Mouse (Mus musculus) embryonic facial prominence, embryonic 11.5 days (tissue): ENCODE results near the gene Mfsd12. TPM values are rescaled to one million over a fixed set of nuclear protein-coding genes. Genes with fewer than 3 reads are reported as not detected.

Experiments
- ATAC-seq: fragments of 200-750 bp; cut with Nextera tagmentation; replicated peaks from 2 replicates; pipeline ENCODE4 v1.8.0; 2017; ENCODE audit warnings: low read depth; ENCODE audit not compliant: insufficient number of reproducible peaks, low FRiP score, low TSS enrichment
- DNase-seq: peaks from one replicate; pipeline ENCODE4 v3.0.0-alpha.2; 2015; ENCODE audit warnings: low spot score
- H3K27ac ChIP-seq: fragments of 300-500 bp; sonication (generic); replicated peaks from 2 replicates; pipeline ENCODE4 v1.5.1; 2014; ENCODE audit warnings: mild to moderate bottlenecking, low read depth, low read length, control low read depth
- H3K27me3 ChIP-seq: fragments of 300-500 bp; sonication (generic); 2 replicates; pipeline ENCODE4 v1.6.1; 2014; ENCODE audit warnings: mild to moderate bottlenecking, low read length, moderate library complexity, mixed read lengths; ENCODE audit not compliant: control insufficient read depth, insufficient read depth
- H3K36me3 ChIP-seq: fragments of 300-500 bp; sonication (generic); replicated peaks from 2 replicates; pipeline ENCODE4 v1.6.1; 2014; ENCODE audit warnings: low read depth, mild to moderate bottlenecking, low read length, moderate library complexity, mixed read lengths; ENCODE audit not compliant: control insufficient read depth, insufficient read depth
- H3K4me1 ChIP-seq: fragments of 300-500 bp; sonication (generic); 2 replicates; pipeline ENCODE4 v1.6.1; 2014; ENCODE audit warnings: low read length, mixed read lengths; ENCODE audit not compliant: control insufficient read depth, insufficient read depth
- H3K4me2 ChIP-seq: fragments of 300-500 bp; sonication (generic); 2 replicates; pipeline ENCODE4 v1.6.1; 2014; ENCODE audit warnings: low read depth, mild to moderate bottlenecking, control low read depth, low read length, moderate library complexity
- H3K4me3 ChIP-seq: fragments of 300-500 bp; sonication (generic); 2 replicates; pipeline ENCODE4 v1.5.1; 2014; ENCODE audit warnings: low read depth, low read length, control low read depth
- H3K9ac ChIP-seq: fragments of 300-500 bp; sonication (generic); replicated peaks from 2 replicates; pipeline ENCODE4 v1.6.1; 2014; ENCODE audit warnings: mild to moderate bottlenecking, control low read depth, low read length
- H3K9me3 ChIP-seq: fragments of 300-500 bp; sonication (generic); replicated peaks from 2 replicates; pipeline ENCODE4 v1.6.1; 2016; ENCODE audit warnings: mild to moderate bottlenecking, low read length, inconsistent platforms, mixed read lengths; ENCODE audit not compliant: control insufficient read depth
- WGBS: fragments of 180-500 bp; shearing (Covaris S2); extraction: QIAGEN DNeasy Blood & Tissue Kit; methylation state at CpG from one replicate; pipeline ENCODE4 v1.1.7; 2014; 5-methylcytosine and 5-hydroxymethylcytosine counted together
- polyA plus RNA-seq: library from polyadenylated mRNA; unstranded; fragments of >200 nt; fragmentation: Nextera tagmentation; extraction: Ambion mirVana; gene quantifications from 2 replicates; pipeline ENCODE4 v1.2.1, GENCODE M21; 2014

Mfsd12 gene
- polyA plus RNA-seq, 1 experiment from 2014 or later = 4.0 TPM

- no peak for DNase-seq
These were observed 27.3 kb upstream of the Mfsd12 start for GRCm38 (mm10) chr10:81330007-81330406.

GRCm38 (mm10) chr10:81332277-81332676, 25.0 kb upstream of the Mfsd12 start:
- Histone ChIP-seq H3K4me2 (peak overlapping the region; percentile 19), H3K9me3 (no peaks in the 10 kb centered on the region), H3K4me3 (peak overlapping the region; percentile 6; the same call in 1 of the 2 replicates), H3K36me3 (no peaks in the 10 kb centered on the region), H3K27me3 (peaks cover 10% of the 10 kb centered on the region; the same call in 1 of the 2 replicates), H3K4me1 (peaks cover 5% of the 10 kb centered on the region), H3K9ac (peak overlapping the region; percentile 39), H3K27ac (no peak overlapping the region)
- ATAC-seq (no peak), DNase-seq (no peak)
- WGBS = 10% methylated on average over 29 of the region's 29 CpGs

More at GRCm38 (mm10) chr10:81330007-81330406, 27.3 kb upstream of the Mfsd12 start:
- Histone ChIP-seq H3K27me3 (peaks cover 10% of the 10 kb centered on the region; the same call in 1 of the 2 replicates), H3K4me3 (no peak overlapping the region), H3K9me3 (no peaks in the 10 kb centered on the region), H3K9ac (no peak overlapping the region), H3K4me2 (no peak overlapping the region), H3K36me3 (peaks cover 16% of the 10 kb centered on the region), H3K4me1 (no peaks in the 10 kb centered on the region; the same call in 1 of the 2 replicates), H3K27ac (no peak overlapping the region)
- ATAC-seq = no peak
- WGBS = 63% methylated on average over 4 of the region's 4 CpGs

GRCm38 (mm10) chr10:81334324-81334723, 23.0 kb upstream of the Mfsd12 start:
- Histone ChIP-seq H3K27me3 (peaks cover 10% of the 10 kb centered on the region; the same call in 1 of the 2 replicates), H3K27ac (no peak overlapping the region), H3K4me2 (no peak overlapping the region), H3K9me3 (no peaks in the 10 kb centered on the region), H3K4me3 (no peak overlapping the region), H3K9ac (no peak overlapping the region), H3K36me3 (no peaks in the 10 kb centered on the region), H3K4me1 (peaks cover 5% of the 10 kb centered on the region)
- 63% methylated on average over 11 of the region's 11 CpGs for WGBS
- ATAC-seq (no peak), DNase-seq (no peak)

DNA sequence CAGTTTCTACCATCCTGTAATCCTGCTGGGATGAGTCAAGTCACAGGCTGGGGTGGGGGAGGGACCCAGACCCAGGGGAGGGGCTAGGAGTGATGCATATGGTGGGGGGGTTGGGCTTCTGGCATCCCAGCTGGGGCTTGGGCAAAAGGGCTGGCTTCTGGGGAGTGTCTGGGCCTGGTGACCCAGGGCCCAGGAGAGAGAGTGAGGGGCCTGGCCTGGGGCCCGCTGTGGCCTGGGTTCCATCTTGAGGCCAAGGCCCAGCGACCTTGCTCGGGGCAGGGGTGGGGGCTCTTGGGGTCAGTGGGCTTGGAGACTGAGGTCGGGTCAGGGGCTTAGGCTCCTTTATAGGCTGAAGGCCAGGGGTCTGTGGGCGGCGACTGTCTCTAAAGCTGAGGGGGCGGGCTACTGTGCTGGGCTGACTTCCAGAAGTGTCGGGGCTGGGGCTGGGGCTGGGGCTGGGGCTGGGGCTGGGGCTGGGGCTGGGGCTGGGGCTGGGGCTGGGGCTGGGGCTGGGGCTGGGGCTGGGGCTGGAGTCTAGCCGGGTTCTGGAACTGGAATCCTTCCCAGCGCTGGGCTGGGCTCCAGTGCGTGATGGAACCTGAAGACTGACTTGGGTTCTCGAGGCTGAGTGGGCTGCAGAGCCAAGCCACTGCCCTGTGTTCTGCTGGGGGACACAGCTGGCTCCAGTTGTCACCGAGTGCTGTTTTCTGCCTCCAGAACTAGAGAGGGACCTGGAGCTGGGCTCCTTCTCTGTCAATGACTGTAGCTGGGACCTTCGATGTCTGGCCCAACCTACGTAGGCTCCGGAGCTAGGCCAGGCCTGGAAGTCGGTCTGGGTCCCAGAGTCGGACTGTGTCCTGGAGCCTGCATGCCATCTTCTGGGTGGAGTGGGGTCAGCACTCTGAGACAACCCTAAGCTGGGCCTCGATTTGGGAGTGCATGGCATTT, 21.6 kb upstream of the Mfsd12 start:
- H3K4me2 ChIP-seq = no peak overlapping the region; the same call in 1 of the 2 replicates
- peak; percentile 45 for DNase-seq
- H3K4me3 ChIP-seq = no peak overlapping the region

DNA sequence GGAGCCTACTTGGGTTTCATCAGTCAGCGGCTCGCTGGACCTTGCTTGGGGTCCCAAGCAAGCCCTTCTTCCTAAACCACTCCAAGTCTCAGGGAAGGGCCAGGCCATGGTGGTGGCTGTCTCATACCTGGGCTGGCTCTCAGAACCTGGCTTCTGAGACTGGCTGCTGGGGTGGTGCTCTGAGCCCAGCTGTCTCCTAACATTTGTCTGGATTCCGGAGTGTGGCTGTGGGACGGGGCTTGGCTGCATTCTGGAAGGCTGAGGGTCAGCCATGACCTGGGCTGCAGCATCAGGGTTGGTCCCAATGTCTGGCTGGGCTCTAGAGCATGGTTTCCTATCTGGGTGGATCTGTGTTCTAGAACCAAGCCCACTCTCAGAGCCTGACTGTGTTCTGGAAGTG, 20.7 kb upstream of the Mfsd12 start:
- DNase-seq (no peak), ATAC-seq (no peak)
- WGBS = 92% methylated on average over 4 of the region's 4 CpGs
- no peak overlapping the region for H3K4me2 ChIP-seq
- H3K27me3 ChIP-seq = peaks cover 16% of the 10 kb centered on the region; the same call in 1 of the 2 replicates
- no peak overlapping the region for H3K27ac ChIP-seq
- no peak overlapping the region for H3K4me3 ChIP-seq
- H3K4me1 ChIP-seq = peaks cover 5% of the 10 kb centered on the region
- no peak overlapping the region for H3K9ac ChIP-seq
- no peaks in the 10 kb centered on the region for H3K36me3 ChIP-seq
- no peaks in the 10 kb centered on the region for H3K9me3 ChIP-seq

More for the DNA sequence above, 21.6 kb upstream of the Mfsd12 start:
- no peaks in the 10 kb centered on the region for H3K36me3 ChIP-seq
- H3K27ac ChIP-seq = no peak overlapping the region
- no peaks in the 10 kb centered on the region for H3K9me3 ChIP-seq
- peak; percentile 44; the same call in 1 of the 2 replicates for ATAC-seq
- peaks cover 5% of the 10 kb centered on the region for H3K4me1 ChIP-seq
- peaks cover 10% of the 10 kb centered on the region; the same call in 1 of the 2 replicates for H3K27me3 ChIP-seq
- peak overlapping the region; percentile 18 for H3K9ac ChIP-seq
- 35% methylated on average over 18 of the region's 19 CpGs for WGBS

- Histone ChIP-seq H3K27me3 (peaks cover 34% of the 10 kb centered on the region), H3K36me3 (no peaks in the 10 kb centered on the region; the same call in 1 of the 2 replicates), H3K9ac (no peak overlapping the region), H3K4me3 (no peak overlapping the region), H3K4me2 (no peak overlapping the region), H3K27ac (no peak overlapping the region), H3K9me3 (no peaks in the 10 kb centered on the region), H3K4me1 (peaks cover 6% of the 10 kb centered on the region; the same call in 1 of the 2 replicates)
- DNase-seq = no peak
- ATAC-seq = no peak
- WGBS = 35% methylated on average over 17 of the region's 17 CpGs
These were observed 16.5 kb upstream of the Mfsd12 start for GRCm38 (mm10) chr10:81340551-81341332.

DNA sequence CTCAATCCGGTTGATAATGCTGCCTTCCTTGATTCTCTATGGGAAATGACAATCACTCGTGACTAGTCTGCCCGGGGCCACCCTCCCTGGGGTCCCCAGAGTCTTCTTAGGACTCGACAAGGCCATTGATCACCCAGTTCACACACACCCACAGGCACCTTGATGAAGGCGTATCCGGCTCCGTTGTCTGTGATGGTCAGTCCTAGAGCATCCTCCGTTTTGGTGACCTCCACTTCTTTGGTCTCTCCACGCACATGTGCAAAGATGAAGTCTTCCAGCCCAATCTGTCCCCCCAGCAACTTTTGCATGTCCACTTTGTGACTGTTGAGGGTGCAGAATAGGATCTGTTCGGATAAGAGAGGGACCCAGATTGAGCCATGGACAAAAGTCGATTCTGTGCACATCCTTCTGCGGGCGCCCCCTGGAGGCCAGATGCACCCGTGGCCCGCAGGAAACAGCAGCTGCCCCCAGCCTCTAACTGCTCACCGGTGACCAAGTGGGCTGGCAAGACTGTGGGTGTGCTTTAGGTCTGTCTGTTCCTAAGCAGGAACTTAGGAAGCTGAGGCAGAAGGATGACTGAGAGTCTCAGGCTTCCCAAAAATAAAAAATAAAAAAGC, 15.8 kb upstream of the Mfsd12 start:
- H3K4me1 ChIP-seq = peaks cover 6% of the 10 kb centered on the region; the same call in 1 of the 2 replicates
- no peak overlapping the region for H3K9ac ChIP-seq
- DNase-seq (peak; percentile 75), ATAC-seq (no peak)
- no peak overlapping the region for H3K4me2 ChIP-seq
- no peak overlapping the region for H3K4me3 ChIP-seq
- H3K27ac ChIP-seq = no peak overlapping the region
- peaks cover 34% of the 10 kb centered on the region for H3K27me3 ChIP-seq
- H3K36me3 ChIP-seq = no peaks in the 10 kb centered on the region; the same call in 1 of the 2 replicates
- WGBS = 33% methylated on average over 16 of the region's 16 CpGs
- H3K9me3 ChIP-seq = no peaks in the 10 kb centered on the region
